Mouse (Mus musculus) liver, adult 2 months (tissue): ENCODE results near the gene Cdkn1b. TPM values are rescaled to one million over a fixed set of nuclear protein-coding genes. Genes with fewer than 3 reads are reported as not detected.
A peak's percentile ranks its signal among the peaks of the same experiment; 100 is the strongest.

Experiments used
- DNase-seq: peaks from one replicate; pipeline ENCODE4 v3.0.0-alpha.2; 2011; ENCODE audit warnings: low read depth, low spot score; ENCODE audit errors: extremely low read depth
- H3K27ac ChIP-seq: fragments of 200-500 bp; replicated peaks from 2 replicates; pipeline ENCODE4 v1.5.1; 2012; ENCODE audit warnings: low read depth, mild to moderate bottlenecking, control low read depth, inconsistent platforms, low read length; ENCODE audit not compliant: insufficient read depth
- H3K27me3 ChIP-seq: fragments of 200-500 bp; 2 replicates; pipeline ENCODE4 v1.6.1; 2012; ENCODE audit warnings: mild to moderate bottlenecking, moderate library complexity, low read length, inconsistent platforms; ENCODE audit not compliant: control insufficient read depth, insufficient read depth
- H3K36me3 ChIP-seq: fragments of 200-500 bp; 2 replicates; pipeline ENCODE4 v1.6.1; 2012; ENCODE audit warnings: low read length, inconsistent platforms; ENCODE audit not compliant: control insufficient read depth, insufficient read depth
- H3K4me1 ChIP-seq: fragments of 200-500 bp; 2 replicates; pipeline ENCODE4 v1.6.1; 2011; ENCODE audit warnings: low read length; ENCODE audit not compliant: control insufficient read depth, insufficient read depth
- H3K4me3 ChIP-seq: fragments of 200-500 bp; 2 replicates; pipeline ENCODE4 v1.5.1; 2011; ENCODE audit warnings: low read depth, mild to moderate bottlenecking, control low read depth, low read length, moderate library complexity; ENCODE audit not compliant: insufficient read depth
- H3K79me2 ChIP-seq: fragments of 200-500 bp; 2 replicates; pipeline ENCODE4 v1.6.1; 2012; ENCODE audit warnings: inconsistent platforms, mild to moderate bottlenecking, low read length, moderate library complexity; ENCODE audit not compliant: control insufficient read depth, insufficient read depth
- H3K9ac ChIP-seq: fragments of 200-500 bp; 2 replicates; pipeline ENCODE4 v1.6.1; 2012; ENCODE audit warnings: low read depth, mild to moderate bottlenecking, control low read depth, inconsistent platforms, low read length
- CTCF ChIP-seq: fragments of 200-500 bp; IDR thresholded peaks from 2 replicates; pipeline ENCODE4 v1.5.1; 2011; ENCODE audit warnings: low read depth, low read length, control low read depth
- POLR2A ChIP-seq: fragments of 200-500 bp; IDR thresholded peaks from 2 replicates; pipeline ENCODE4 v1.6.1; 2011; ENCODE audit warnings: low read length, control low read depth; ENCODE audit not compliant: insufficient read depth; ENCODE audit errors: extremely low read depth
- WGBS: fragments of 180-500 bp; shearing (Covaris S2); methylation state at CpG from one replicate; pipeline ENCODE4 v1.1.7; 2018; 5-methylcytosine and 5-hydroxymethylcytosine counted together
- polyA plus RNA-seq: library from polyadenylated mRNA; depleted of rRNA; stranded (reverse); fragments of >200 nt; gene quantifications from 2 replicates; pipeline ENCODE4 v1.2.3, GENCODE M21; 2012; rRNA removed
- total RNA-seq: library from RNA; depleted of rRNA; stranded (reverse); fragments of >200 nt; gene quantifications from 2 replicates; pipeline ENCODE4 v1.2.3, GENCODE M21; 2014; rRNA removed

Cdkn1b gene
- 14.4 and 16.2 TPM in 2 replicates for total RNA-seq
- polyA plus RNA-seq: 7.1 and 8.6 TPM in 2 replicates

DNA sequence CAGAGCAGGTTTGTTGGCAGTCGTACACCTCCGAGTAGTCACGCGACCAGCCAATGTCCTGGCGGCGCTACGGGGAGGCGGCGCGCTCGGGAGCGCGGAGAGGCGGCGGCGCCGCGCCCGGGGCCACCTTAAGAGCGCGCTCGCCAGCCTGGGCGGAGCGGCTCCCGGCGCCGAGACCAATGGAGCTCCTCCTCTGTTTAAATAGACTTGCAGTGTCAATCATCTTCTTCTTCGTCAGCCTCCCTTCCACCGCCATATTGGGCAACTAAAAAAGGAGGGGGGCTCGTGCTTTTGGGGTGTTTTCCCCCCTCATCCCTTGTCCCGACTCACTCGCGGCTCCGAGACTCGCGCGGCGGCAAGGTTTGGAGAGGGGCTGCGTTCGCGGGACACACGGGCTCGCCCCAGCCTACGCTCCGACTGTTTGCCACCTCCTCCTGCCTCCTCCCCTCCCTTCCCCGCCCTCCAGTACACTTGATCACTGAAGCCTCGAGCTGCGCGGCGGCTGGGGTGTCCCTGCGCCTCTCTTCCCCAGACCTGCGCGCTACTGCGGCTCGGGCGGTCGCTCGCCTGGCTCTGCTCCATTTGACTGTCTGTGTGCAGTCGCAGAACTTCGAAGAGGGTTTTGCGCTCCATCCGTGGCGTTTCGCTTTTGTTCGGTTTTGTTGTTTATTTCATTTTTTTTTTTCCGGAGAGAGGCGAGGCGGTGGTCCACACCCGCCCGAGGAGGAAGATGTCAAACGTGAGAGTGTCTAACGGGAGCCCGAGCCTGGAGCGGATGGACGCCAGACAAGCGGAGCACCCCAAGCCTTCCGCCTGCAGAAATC lies at the start of gene Cdkn1b:
Gene Cdkn1b (plus strand): TSS at position 212 of the 824 bp plus-strand sequence.
- H3K4me1 ChIP-seq: peaks cover 5% of the 10 kb centered on the region
- peaks cover 9% of the 10 kb centered on the region; the same call in 1 of the 2 replicates for H3K36me3 ChIP-seq
- under 1% methylated on average over 77 of the region's 77 CpGs for WGBS
- peak within 1 kb of the TSS; percentile 99 for H3K27ac ChIP-seq
- peak; percentile 85 for DNase-seq
- peak within 1 kb of the TSS; percentile 94 for H3K9ac ChIP-seq
- H3K27me3 ChIP-seq: no peaks in the 10 kb centered on the region
- H3K4me3 ChIP-seq: peak within 1 kb of the TSS; percentile 91
- TF ChIP-seq CTCF: no peak
- TF ChIP-seq POLR2A: peak; percentile 94
- peaks cover 9% of the 10 kb centered on the region; the same call in 1 of the 2 replicates for H3K79me2 ChIP-seq

GRCm38 (mm10) chr6:134870887-134871286 lies 49.3 kb upstream of the Cdkn1b start:
- TF ChIP-seq CTCF: no peak
- TF ChIP-seq POLR2A: no peak
- no peak overlapping the region for H3K27ac ChIP-seq
- no peak overlapping the region for H3K4me3 ChIP-seq
- no peaks in the 10 kb centered on the region for H3K79me2 ChIP-seq
- no peaks in the 10 kb centered on the region for H3K4me1 ChIP-seq
- no peak overlapping the region for H3K9ac ChIP-seq
- H3K27me3 ChIP-seq: no peaks in the 10 kb centered on the region
- H3K36me3 ChIP-seq: peaks cover 9% of the 10 kb centered on the region
- WGBS: 96% methylated on average over 4 of the region's 4 CpGs
- no peak for DNase-seq

- Histone ChIP-seq H3K79me2 (no peaks in the 10 kb centered on the region), H3K27me3 (no peaks in the 10 kb centered on the region), H3K9ac (no peak overlapping the region), H3K27ac (no peak overlapping the region), H3K4me3 (no peak overlapping the region), H3K4me1 (no peaks in the 10 kb centered on the region), H3K36me3 (peaks cover 9% of the 10 kb centered on the region)
- 85% methylated on average over 2 of the region's 2 CpGs for WGBS
- TF ChIP-seq POLR2A: no peak
- no peak for TF ChIP-seq CTCF
- no peak for DNase-seq
These were observed 48.0 kb upstream of the Cdkn1b start for GRCm38 (mm10) chr6:134872236-134872635.

DNA sequence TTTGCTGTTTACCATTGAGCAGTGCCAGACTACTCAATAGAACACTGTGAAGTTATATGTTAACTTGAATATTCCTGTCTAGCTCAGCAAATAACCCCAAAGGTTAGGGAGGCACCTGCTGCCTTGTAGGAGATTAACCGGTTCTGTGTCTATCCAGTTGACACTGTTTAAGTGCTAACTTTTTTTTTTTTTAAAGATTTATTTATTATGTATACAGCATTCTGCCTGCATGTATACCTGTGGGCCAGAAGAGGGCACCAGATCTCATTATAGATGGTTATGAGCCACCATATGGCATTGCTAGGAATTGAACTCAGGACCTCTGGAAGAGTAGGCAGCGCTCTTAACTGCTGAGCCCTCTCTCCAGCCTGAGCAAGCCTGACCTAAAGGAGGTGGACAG lies 47.2 kb upstream of the Cdkn1b start:
- 64% methylated on average over 2 of the region's 2 CpGs for WGBS
- DNase-seq: no peak
- H3K27ac ChIP-seq: no peak overlapping the region

DNA sequence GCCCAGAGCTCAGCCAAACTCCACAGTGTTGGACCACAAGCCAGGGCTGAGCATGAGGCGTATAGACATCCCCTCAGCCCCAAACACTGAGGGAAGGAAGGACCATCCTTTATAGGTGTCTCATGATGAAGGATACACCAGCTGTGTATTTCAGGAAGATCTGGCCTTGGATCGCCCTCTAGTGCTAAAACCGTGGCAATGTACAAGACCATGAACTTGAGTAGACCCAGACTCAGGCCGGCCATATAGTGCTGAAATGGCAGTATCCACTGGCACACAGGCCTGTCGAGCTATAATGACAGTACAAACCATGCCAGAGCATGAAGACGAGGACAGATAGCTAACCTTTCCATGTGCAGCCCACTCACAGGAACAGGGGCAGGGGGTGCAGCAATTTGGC lies 43.4 kb upstream of the Cdkn1b start:
- Histone ChIP-seq H3K4me3 (no peak overlapping the region), H3K4me1 (no peaks in the 10 kb centered on the region), H3K27ac (no peak overlapping the region), H3K9ac (no peak overlapping the region), H3K79me2 (no peaks in the 10 kb centered on the region), H3K36me3 (no peaks in the 10 kb centered on the region; the same call in 1 of the 2 replicates), H3K27me3 (no peaks in the 10 kb centered on the region)
- 74% methylated on average over 6 of the region's 6 CpGs for WGBS
- DNase-seq: no peak
- TF ChIP-seq POLR2A: no peak
- TF ChIP-seq CTCF: no peak

More for the DNA sequence above, 47.2 kb upstream of the Cdkn1b start:
- no peaks in the 10 kb centered on the region for H3K4me1 ChIP-seq
- peaks cover 9% of the 10 kb centered on the region for H3K36me3 ChIP-seq
- TF ChIP-seq CTCF (peak; percentile 7; the same call in 1 of the 2 replicates), POLR2A (no peak)
- H3K79me2 ChIP-seq: no peaks in the 10 kb centered on the region
- H3K27me3 ChIP-seq: no peaks in the 10 kb centered on the region
- H3K4me3 ChIP-seq: no peak overlapping the region
- H3K9ac ChIP-seq: no peak overlapping the region

GRCm38 (mm10) chr6:134877276-134877675 lies 42.9 kb upstream of the Cdkn1b start:
- whole genome bisulfite sequencing: 94% methylated on average over 4 of the region's 4 CpGs
- DNase-seq: no peak
- no peak overlapping the region for H3K9ac ChIP-seq
- H3K4me1 ChIP-seq: no peaks in the 10 kb centered on the region
- no peaks in the 10 kb centered on the region for H3K27me3 ChIP-seq
- no peaks in the 10 kb centered on the region; the same call in 1 of the 2 replicates for H3K36me3 ChIP-seq
- TF ChIP-seq CTCF: no peak
- no peak for TF ChIP-seq POLR2A
- H3K79me2 ChIP-seq: no peaks in the 10 kb centered on the region
- H3K4me3 ChIP-seq: no peak overlapping the region
- no peak overlapping the region for H3K27ac ChIP-seq
